Mouse (Mus musculus): ENCODE results near the gene Kctd13.

DNA sequence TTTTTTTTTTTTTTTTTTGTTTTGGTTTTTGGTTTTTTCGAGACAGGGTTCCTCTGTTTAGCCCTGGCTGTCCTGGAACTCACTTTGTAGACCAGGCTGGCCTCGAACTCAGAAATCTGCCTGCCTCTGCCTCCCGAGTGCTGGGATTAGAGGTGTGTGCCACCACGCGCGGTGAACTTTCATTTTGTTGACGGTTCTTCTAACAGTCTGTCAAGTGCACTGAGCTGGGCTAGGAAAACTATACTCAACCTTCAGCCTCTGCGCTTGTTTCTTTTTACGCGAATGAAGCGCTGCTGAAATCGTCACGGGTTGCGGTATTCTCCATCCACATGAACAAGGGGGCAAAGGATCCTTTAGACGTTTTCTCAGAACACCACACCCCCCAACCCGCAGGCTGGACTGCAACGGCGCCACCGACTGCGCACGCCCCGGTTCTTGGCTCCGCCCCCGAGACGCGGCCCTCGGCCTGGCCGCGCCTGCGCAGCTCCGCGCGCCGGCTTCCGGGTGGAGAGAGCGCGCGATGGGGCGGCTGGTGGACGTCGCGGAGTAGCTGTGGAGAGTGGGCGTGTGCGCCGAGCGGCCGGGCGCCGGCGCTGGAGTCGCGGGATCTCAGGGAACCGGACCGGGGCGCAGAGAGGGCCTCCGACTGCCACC is at the start of gene Kctd13:
- no peak for TF ChIP-seq CTCF (IDR thresholded peaks at IDR 0.05; ENCODE audit: low read depth)
- no peak for TF ChIP-seq EP300 (IDR thresholded peaks at IDR 0.05; ENCODE audit: low read depth)
